Mouse (Mus musculus): ENCODE data around the gene Msantd2.

Gene Msantd2

GRCm38 (mm10) chr9:37540701-37541575 lies 51.8 kb downstream of the Msantd2 start:
- no peak for DNase-seq (ENCODE audit: low read depth, low spot score)

GRCm38 (mm10) chr9:37541851-37542642 lies 52.9 kb downstream of the Msantd2 start:
- DNase-seq (ENCODE audit: low read depth, low spot score) = peak; percentile 6

- DNase-seq (ENCODE audit: low read depth, low spot score) = no peak
Measured at GRCm38 (mm10) chr9:37543869-37544440, 54.8 kb downstream of the Msantd2 start.

GRCm38 (mm10) chr9:37544447-37545165 lies 55.5 kb downstream of the Msantd2 start:
- DNase-seq (ENCODE audit: low read depth, low spot score) = peak; percentile 84

GRCm38 (mm10) chr9:37545166-37545610 lies 56.1 kb downstream of the Msantd2 start:
- DNase-seq (ENCODE audit: low read depth, low spot score) = peak; percentile 24

- no peak for DNase-seq (ENCODE audit: low read depth, low spot score)
Measured at GRCm38 (mm10) chr9:37545847-37546452, 56.8 kb downstream of the Msantd2 start.

GRCm38 (mm10) chr9:37546889-37547288 lies 57.8 kb downstream of the Msantd2 start:
- DNase-seq (ENCODE audit: low read depth, low spot score) = peak; percentile 38

- no peak for DNase-seq (ENCODE audit: low read depth, low spot score)
Measured at GRCm38 (mm10) chr9:37550435-37550834, 61.3 kb downstream of the Msantd2 start.

- peak; percentile 11 for DNase-seq (ENCODE audit: low read depth, low spot score)
Measured at GRCm38 (mm10) chr9:37551751-37552531, 62.8 kb downstream of the Msantd2 start.

- DNase-seq (ENCODE audit: low read depth, low spot score) = peak; percentile 91
Measured at GRCm38 (mm10) chr9:37552536-37553293, 63.6 kb downstream of the Msantd2 start, which contains the start of gene Nrgn. TSS of gene Nrgn (minus strand) at chr9:37552904.

GRCm38 (mm10) chr9:37554279-37554678 lies 65.2 kb downstream of the Msantd2 start:
- DNase-seq (ENCODE audit: low read depth, low spot score) = no peak

GRCm38 (mm10) chr9:37554838-37555748 lies 66.0 kb downstream of the Msantd2 start, which contains the start of gene Siae:
TSS of gene Siae (plus strand) at chr9:37555698.
- DNase-seq (ENCODE audit: low read depth, low spot score) = no peak

- DNase-seq (ENCODE audit: low read depth, low spot score) = no peak
Measured at GRCm38 (mm10) chr9:37556366-37556765, 67.2 kb downstream of the Msantd2 start.

GRCm38 (mm10) chr9:37560617-37561016 lies 71.5 kb downstream of the Msantd2 start:
- DNase-seq (ENCODE audit: low read depth, low spot score) = no peak

GRCm38 (mm10) chr9:37563805-37564204 lies 74.7 kb downstream of the Msantd2 start:
- DNase-seq (ENCODE audit: low read depth, low spot score) = no peak

GRCm38 (mm10) chr9:37567019-37567418 lies 77.9 kb downstream of the Msantd2 start:
- no peak for DNase-seq (ENCODE audit: low read depth, low spot score)

- DNase-seq (ENCODE audit: low read depth, low spot score) = no peak
Measured at GRCm38 (mm10) chr9:37567454-37567853, 78.3 kb downstream of the Msantd2 start.

GRCm38 (mm10) chr9:37567892-37568604 lies 78.9 kb downstream of the Msantd2 start:
- no peak for DNase-seq (ENCODE audit: low read depth, low spot score)

All from ES-CJ7 (cell line).